Mouse (Mus musculus) MEL (cell line): ENCODE data around the gene Btbd11. TPM values are rescaled to one million over a fixed set of nuclear protein-coding genes. Genes with fewer than 3 reads are reported as not detected.

Source experiments
- DNase-seq: peaks from one replicate; pipeline ENCODE4 v3.0.0; 2011; ENCODE audit warnings: low read depth, low spot score
- H3K27ac ChIP-seq: 2 replicates; pipeline ENCODE4 v1.5.1; 2012; ENCODE audit warnings: low read depth, mild to moderate bottlenecking, control low read depth, low read length, moderate library complexity; ENCODE audit not compliant: control insufficient read depth
- H3K27me3 ChIP-seq, 2 experiments: fragments of 150-350 bp in 1 of 2; sonication (generic) in 1 of 2; 2 replicates each; pipeline ENCODE4 v1.6.1; 2012; ENCODE audit warnings: low read length in 2 of 2, mild to moderate bottlenecking in 2 of 2, improper control_type of control experiment in 1 of 2, moderate library complexity in 1 of 2; ENCODE audit not compliant: insufficient read depth in 2 of 2, control insufficient read depth in 1 of 2
- H3K36me3 ChIP-seq, 2 experiments: 2 replicates each; pipeline ENCODE4 v1.6.1; 2012 to 2014; ENCODE audit warnings: low read length in 2 of 2, improper control_type of control experiment in 1 of 2, inconsistent platforms in 1 of 2, mild to moderate bottlenecking in 1 of 2; ENCODE audit not compliant: insufficient read depth in 2 of 2, control insufficient read depth in 1 of 2
- H3K4me1 ChIP-seq, 2 experiments: fragments of 150-350 bp in 1 of 2; sonication (generic) in 1 of 2; 2 replicates each; pipeline ENCODE4 v1.6.1; 2012; ENCODE audit warnings: low read length in 2 of 2, improper control_type of control experiment in 1 of 2, mild to moderate bottlenecking in 1 of 2; ENCODE audit not compliant: insufficient read depth in 2 of 2, control insufficient read depth in 1 of 2
- H3K4me3 ChIP-seq, 2 experiments: fragments of 150-350 bp in 1 of 2; sonication (generic) in 1 of 2; 2 replicates each; pipeline ENCODE4 v1.5.1; 2012; ENCODE audit warnings: low read depth in 2 of 2, low read length in 2 of 2, mild to moderate bottlenecking in 2 of 2, moderate library complexity in 2 of 2, control low read depth in 1 of 2, improper control_type of control experiment in 1 of 2; ENCODE audit not compliant: control insufficient read depth in 1 of 2, insufficient read depth in 1 of 2
- H3K79me2 ChIP-seq: 2 replicates; pipeline ENCODE4 v1.6.1; 2012; ENCODE audit warnings: mild to moderate bottlenecking, low read length, moderate library complexity; ENCODE audit not compliant: control insufficient read depth, poor library complexity, insufficient read depth
- H3K9ac ChIP-seq: 2 replicates; pipeline ENCODE4 v1.6.1; 2012; ENCODE audit warnings: low read depth, mild to moderate bottlenecking, control low read depth, low read length, moderate library complexity; ENCODE audit not compliant: control insufficient read depth, poor library complexity, severe bottlenecking
- H3K9me3 ChIP-seq: fragments of 150-350 bp; sonication (generic); replicated peaks from 2 replicates; pipeline ENCODE4 v1.6.1; 2012; ENCODE audit warnings: mild to moderate bottlenecking, low read length, improper control_type of control experiment, moderate library complexity; ENCODE audit not compliant: insufficient read depth
- BHLHE40 ChIP-seq: IDR thresholded peaks from 2 replicates; pipeline ENCODE4 v1.6.1; 2012; ENCODE audit warnings: low read depth, mild to moderate bottlenecking, inconsistent platforms, low read length, improper control_type of control experiment, borderline replicate concordance
- CHD1 ChIP-seq: IDR thresholded peaks from 2 replicates; pipeline ENCODE4 v1.6.1; 2012; ENCODE audit warnings: low read depth, mild to moderate bottlenecking, inconsistent platforms, low read length, improper control_type of control experiment
- E2F4 ChIP-seq: IDR thresholded peaks from 2 replicates; pipeline ENCODE4 v1.6.1; 2011; ENCODE audit warnings: low read depth, low read length, improper control_type of control experiment, borderline replicate concordance
- KAT2A ChIP-seq: conservative IDR thresholded peaks from 2 replicates; pipeline ENCODE4 v1.6.1; 2012; ENCODE audit warnings: low read depth, low read length, improper control_type of control experiment, inconsistent platforms
- MAFK ChIP-seq: IDR thresholded peaks from 2 replicates; pipeline ENCODE4 v1.6.1; 2011; ENCODE audit warnings: low read depth, mild to moderate bottlenecking, low read length, improper control_type of control experiment, borderline replicate concordance
- MAZ ChIP-seq: IDR thresholded peaks from 2 replicates; pipeline ENCODE4 v1.6.1; 2012; ENCODE audit warnings: low read depth, mild to moderate bottlenecking, inconsistent platforms, low read length, improper control_type of control experiment
- MXI1 ChIP-seq: IDR thresholded peaks from 2 replicates; pipeline ENCODE4 v1.6.1; 2011; ENCODE audit warnings: mild to moderate bottlenecking, low read depth, low read length, improper control_type of control experiment
- MYC ChIP-seq: IDR thresholded peaks from 2 replicates; pipeline ENCODE4 v1.6.1; 2011; ENCODE audit warnings: low read depth, mild to moderate bottlenecking, low read length, improper control_type of control experiment, moderate library complexity
- NELFE ChIP-seq: IDR thresholded peaks from 2 replicates; pipeline ENCODE4 v1.6.1; 2011; ENCODE audit warnings: low read depth, low read length, improper control_type of control experiment
- NRF1 ChIP-seq: IDR thresholded peaks from 2 replicates; pipeline ENCODE4 v1.6.1; 2014; ENCODE audit warnings: low read depth, mild to moderate bottlenecking, inconsistent platforms, low read length, improper control_type of control experiment, moderate library complexity; ENCODE audit not compliant: poor library complexity, insufficient read depth, severe bottlenecking
- POLR2A ChIP-seq, 2 experiments: IDR thresholded peaks; 2 replicates each; pipeline ENCODE4 v1.6.1; 2011 to 2012; ENCODE audit warnings: low read length in 2 of 2, mild to moderate bottlenecking in 2 of 2, control low read depth in 1 of 2, improper control_type of control experiment in 1 of 2, low read depth in 1 of 2, moderate library complexity in 1 of 2; ENCODE audit not compliant: control insufficient read depth in 1 of 2, insufficient read depth in 1 of 2, poor library complexity in 1 of 2
- POLR2AphosphoS2 ChIP-seq: IDR thresholded peaks from 2 replicates; pipeline ENCODE4 v1.6.1; 2011; ENCODE audit warnings: low read length, improper control_type of control experiment
- POLR2AphosphoS5 ChIP-seq: IDR thresholded peaks from 2 replicates; pipeline ENCODE4 v1.6.1; 2012; ENCODE audit warnings: low read depth, borderline replicate concordance, mild to moderate bottlenecking, inconsistent platforms, low read length, moderate library complexity, mixed read lengths
- RAD21 ChIP-seq: IDR thresholded peaks from 2 replicates; pipeline ENCODE4 v1.6.1; 2011; ENCODE audit warnings: mild to moderate bottlenecking, low read depth, low read length, improper control_type of control experiment
- RCOR1 ChIP-seq: IDR thresholded peaks from 2 replicates; pipeline ENCODE4 v1.6.1; 2012; ENCODE audit warnings: low read depth, mild to moderate bottlenecking, inconsistent platforms, low read length, improper control_type of control experiment
- SIN3A ChIP-seq: IDR thresholded peaks from 2 replicates; pipeline ENCODE4 v1.6.1; 2012; ENCODE audit warnings: low read length, improper control_type of control experiment, inconsistent platforms
- TAL1 ChIP-seq: IDR thresholded peaks from 2 replicates; pipeline ENCODE4 v1.6.1; 2012; ENCODE audit warnings: mild to moderate bottlenecking, inconsistent platforms, low read length, moderate library complexity, mixed read lengths
- TBP ChIP-seq: IDR thresholded peaks from 2 replicates; pipeline ENCODE4 v1.8.0; 2011; ENCODE audit warnings: low read depth, low read length, improper control_type of control experiment
- UBTF ChIP-seq: IDR thresholded peaks from 2 replicates; pipeline ENCODE4 v1.6.1; 2012; ENCODE audit warnings: low read depth, mild to moderate bottlenecking, inconsistent platforms, low read length, improper control_type of control experiment, moderate library complexity, borderline replicate concordance; ENCODE audit not compliant: insufficient read depth
- ZMIZ1 ChIP-seq: IDR thresholded peaks from 2 replicates; pipeline ENCODE4 v1.6.1; 2012; ENCODE audit warnings: low read depth, mild to moderate bottlenecking, inconsistent platforms, low read length, improper control_type of control experiment, moderate library complexity
- polyA plus RNA-seq, 2 experiments: library from polyadenylated mRNA; stranded (reverse) in 1 of 2; unstranded in 1 of 2; fragments of >175 nt in 1 of 2; fragments of >200 nt in 1 of 2; gene quantifications; 2 replicates each; pipeline versions ENCODE4 v1.2.1 to v1.2.4; 2012; ENCODE audit warnings: low replicate concordance in 2 of 2, low read depth in 1 of 2; ENCODE audit not compliant: insufficient read length in 2 of 2, insufficient read depth in 1 of 2, missing spikeins in 1 of 2
- total RNA-seq: library from RNA; depleted of rRNA; stranded (reverse); fragments of 300-350 nt; gene quantifications from 2 replicates; pipeline ENCODE4 v1.2.3, GENCODE M21; 2012

Btbd11 gene
- total and polyA plus RNA-seq, 3 experiments: not detected

DNA sequence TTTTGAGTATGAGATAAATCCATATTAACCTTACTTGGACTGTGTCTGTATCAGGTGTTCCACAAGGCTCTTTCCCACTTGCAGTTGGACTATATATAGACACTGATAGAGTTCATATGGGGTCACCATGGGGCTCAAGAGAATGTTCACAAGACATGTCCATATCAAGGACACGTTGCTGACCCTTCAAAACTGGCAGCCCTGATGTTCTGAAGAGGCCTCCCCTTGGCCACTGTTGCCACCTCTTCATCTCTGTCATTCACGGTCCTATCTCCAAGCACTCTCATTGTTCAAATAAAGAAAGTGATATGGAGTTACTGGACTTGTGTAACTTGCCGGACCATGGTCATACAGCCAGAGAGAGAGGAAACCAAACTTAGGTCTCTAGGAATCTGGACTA lies 56.8 kb downstream of the Btbd11 start:
- H3K27me3 ChIP-seq: no peaks in the 10 kb centered on the region

DNA sequence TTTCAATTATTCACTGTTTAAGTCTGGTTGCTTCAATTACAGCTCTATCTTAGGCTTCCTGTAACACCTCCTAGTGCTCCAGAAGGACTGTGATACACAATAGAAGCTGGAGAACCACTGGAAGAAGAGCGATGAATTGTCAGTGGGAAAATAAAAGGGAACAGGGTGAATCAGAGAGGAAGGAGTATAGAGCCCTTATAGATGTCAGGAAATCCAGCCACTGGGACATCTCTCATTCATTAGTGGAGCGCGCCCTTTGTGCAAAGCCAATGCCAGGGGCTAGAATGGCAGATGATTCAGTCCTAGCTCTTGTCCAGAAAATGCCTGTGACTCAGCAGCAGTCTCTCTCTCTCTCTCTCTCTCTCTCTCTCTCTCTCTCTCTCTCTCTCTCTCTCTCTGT lies 59.3 kb downstream of the Btbd11 start:
- no peaks in the 10 kb centered on the region for H3K9me3 ChIP-seq
- DNase-seq: no peak
- no peaks in the 10 kb centered on the region for H3K27me3 ChIP-seq
- no peaks in the 10 kb centered on the region for H3K79me2 ChIP-seq
- no peak overlapping the region for H3K4me3 ChIP-seq
- no peak for TF ChIP-seq UBTF
- no peaks in the 10 kb centered on the region for H3K36me3 ChIP-seq
- H3K9ac ChIP-seq: no peak overlapping the region
- H3K4me1 ChIP-seq: no peaks in the 10 kb centered on the region
- no peak overlapping the region for H3K27ac ChIP-seq

More for the DNA sequence above, 56.8 kb downstream of the Btbd11 start:
- Histone ChIP-seq H3K36me3 (no peaks in the 10 kb centered on the region), H3K4me1 (no peaks in the 10 kb centered on the region), H3K9me3 (no peaks in the 10 kb centered on the region), H3K9ac (no peak overlapping the region), H3K27ac (no peak overlapping the region), H3K79me2 (no peaks in the 10 kb centered on the region), H3K4me3 (no peak overlapping the region)
- no peak for DNase-seq
- TF ChIP-seq E2F4: no peak
- no peak for TF ChIP-seq POLR2AphosphoS2
- no peak for TF ChIP-seq TBP
- TF ChIP-seq RAD21: no peak
- no peak for TF ChIP-seq MYC
- no peak for TF ChIP-seq NELFE
- TF ChIP-seq POLR2AphosphoS5: no peak
- TF ChIP-seq ZMIZ1: no peak
- no peak for TF ChIP-seq POLR2A (IDR thresholded peaks at IDR 0.05; ENCODE audit: control insufficient read depth in 1 of 2, insufficient read depth in 1 of 2, low read depth in 1 of 2, low read length in 2 of 2, poor library complexity in 1 of 2)
- no peak for TF ChIP-seq CHD1
- no peak for TF ChIP-seq MAFK
- TF ChIP-seq NRF1: no peak
- TF ChIP-seq UBTF: no peak
- no peak for TF ChIP-seq RCOR1
- TF ChIP-seq MXI1: no peak
- TF ChIP-seq TAL1: no peak
- TF ChIP-seq KAT2A: no peak
- no peak for TF ChIP-seq SIN3A
- no peak for TF ChIP-seq MAZ
- no peak for TF ChIP-seq BHLHE40
- TF ChIP-seq, all 39 proteins: peak for 0
